Mouse (Mus musculus) cortical plate, adult 2 months (tissue): ENCODE results near the gene Mgat1.

Experiments
- CTCF ChIP-seq: fragments of 200-500 bp; IDR thresholded peaks from 2 replicates; pipeline ENCODE4 v1.5.1; 2011; ENCODE audit warnings: mild to moderate bottlenecking, control low read depth, low read length; ENCODE audit not compliant: insufficient read depth; ENCODE audit errors: extremely low read depth
- POLR2A ChIP-seq: fragments of 200-500 bp; IDR thresholded peaks from 2 replicates; pipeline ENCODE4 v1.6.1; 2011; ENCODE audit warnings: mild to moderate bottlenecking, low read length, control low read depth; ENCODE audit not compliant: insufficient read depth; ENCODE audit errors: extremely low read depth

- TF ChIP-seq CTCF, result no peak
- no peak for TF ChIP-seq POLR2A
Observed at GRCm38 (mm10) chr11:49240874-49241273, 3.1 kb upstream of the Mgat1 start.
